Mouse (Mus musculus) forebrain, embryonic 11.5 days (tissue): ENCODE results near the gene Zfp420. TPM values are rescaled to one million over a fixed set of nuclear protein-coding genes. Genes with fewer than 3 reads are reported as not detected.
A peak's percentile ranks its signal among the peaks of the same experiment; 100 is the strongest.

Source experiments
- ATAC-seq: fragments of 200-750 bp; cut with Nextera tagmentation; replicated peaks from 2 replicates; pipeline ENCODE4 v1.8.0; 2017; ENCODE audit warnings: moderate TSS enrichment; ENCODE audit not compliant: low FRiP score
- DNase-seq: peaks from one replicate; pipeline ENCODE4 v3.0.0-alpha.2; 2017; ENCODE audit warnings: low spot score
- H3K27ac ChIP-seq: fragments of 300-500 bp; sonication (generic); 2 replicates; pipeline ENCODE4 v1.5.1; 2014; ENCODE audit warnings: low read depth, low read length
- H3K27me3 ChIP-seq: fragments of 300-500 bp; sonication (generic); 2 replicates; pipeline ENCODE4 v1.6.1; 2014; ENCODE audit warnings: mild to moderate bottlenecking, low read length, mixed read lengths; ENCODE audit not compliant: control insufficient read depth, insufficient read depth
- H3K36me3 ChIP-seq: fragments of 300-500 bp; sonication (generic); 2 replicates; pipeline ENCODE4 v1.6.1; 2014; ENCODE audit warnings: mild to moderate bottlenecking, low read length, moderate library complexity, mixed read lengths; ENCODE audit not compliant: control insufficient read depth, insufficient read depth
- H3K4me1 ChIP-seq: fragments of 300-500 bp; sonication (generic); replicated peaks from 2 replicates; pipeline ENCODE4 v1.6.1; 2014; ENCODE audit warnings: low read length, mixed read lengths; ENCODE audit not compliant: control insufficient read depth, insufficient read depth
- H3K4me2 ChIP-seq: fragments of 300-500 bp; sonication (generic); 2 replicates; pipeline ENCODE4 v1.6.1; 2014; ENCODE audit warnings: low read depth, mild to moderate bottlenecking, low read length, moderate library complexity, mixed read lengths; ENCODE audit not compliant: severe bottlenecking
- H3K4me3 ChIP-seq: fragments of 300-500 bp; sonication (generic); 2 replicates; pipeline ENCODE4 v1.5.1; 2014; ENCODE audit warnings: low read depth, low read length
- H3K9ac ChIP-seq: fragments of 300-500 bp; sonication (generic); 2 replicates; pipeline ENCODE4 v1.6.1; 2014; ENCODE audit warnings: low read length
- H3K9me3 ChIP-seq: fragments of 300-500 bp; sonication (generic); 2 replicates; pipeline ENCODE4 v1.6.1; 2016; ENCODE audit warnings: low read length, mixed read lengths; ENCODE audit not compliant: control insufficient read depth
- WGBS: fragments of 180-500 bp; shearing (Covaris S2); extraction: QIAGEN DNeasy Blood & Tissue Kit; methylation state at CpG from one replicate; pipeline ENCODE4 v1.1.7; 2014; 5-methylcytosine and 5-hydroxymethylcytosine counted together
- polyA plus RNA-seq: library from polyadenylated mRNA; unstranded; fragments of >200 nt; fragmentation: Nextera tagmentation; extraction: Ambion mirVana; gene quantifications from 2 replicates; pipeline ENCODE4 v1.2.1, GENCODE M21; 2014

Gene Zfp420
- polyA plus RNA-seq, 1 experiment from 2014 or later = 13.4 TPM

GRCm38 (mm10) chr7:29907206-29907605, 47.4 kb downstream of the Zfp420 start:
- Histone ChIP-seq H3K9ac (no peak overlapping the region), H3K27me3 (no peaks in the 10 kb centered on the region), H3K27ac (no peak overlapping the region), H3K4me1 (0 out of 2 replicates have a peak, but pooled peaks cover 4% of the 10 kb centered on the region), H3K9me3 (no peaks in the 10 kb centered on the region), H3K4me2 (no peak overlapping the region), H3K4me3 (no peak overlapping the region), H3K36me3 (no peaks in the 10 kb centered on the region; the same call in 1 of the 2 replicates)
- ATAC-seq = no peak
- no peak for DNase-seq
- 89% methylated on average over 5 of the region's 5 CpGs for WGBS

DNA sequence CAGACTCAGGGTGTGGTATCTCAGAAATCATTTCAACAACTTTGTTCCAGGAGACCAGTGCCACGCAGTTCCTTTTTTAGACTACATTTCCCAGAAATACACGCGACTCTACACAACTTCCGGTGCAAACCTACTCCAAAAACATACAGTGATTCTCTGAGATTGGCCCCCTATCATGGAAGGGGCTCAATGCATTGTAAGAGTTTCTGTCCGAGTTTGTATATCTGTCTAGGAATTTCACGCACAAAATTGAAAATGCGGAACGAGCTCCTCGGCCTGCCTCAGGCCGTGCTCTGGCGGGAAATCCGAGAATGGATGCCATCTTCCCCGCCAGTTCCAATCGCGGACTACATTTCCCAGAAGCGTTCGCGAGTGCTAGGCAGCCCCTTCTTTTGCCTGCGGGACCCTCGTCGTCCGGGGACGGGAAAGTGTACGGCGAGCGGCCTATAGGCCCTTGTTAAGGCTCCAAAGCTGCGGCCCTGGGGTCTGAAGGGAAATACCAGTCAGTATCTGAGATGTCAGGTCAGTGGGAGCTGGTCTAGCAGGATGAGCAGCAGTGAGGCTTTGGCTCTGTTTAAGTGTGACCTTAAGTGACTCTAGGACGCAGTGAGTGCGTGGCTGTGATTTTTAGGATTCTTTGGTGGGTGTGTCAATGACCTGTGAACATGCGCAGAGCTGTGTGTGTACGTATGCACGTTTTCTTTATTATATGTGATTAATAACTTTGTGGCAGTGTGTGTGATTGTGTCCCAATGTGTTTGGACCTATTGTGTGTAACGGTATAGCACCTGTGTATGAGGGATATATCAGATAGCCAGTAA, 48.6 kb downstream of the Zfp420 start, which contains the start of gene Zfp383:
Zfp383 (plus strand) TSS at position 94 of the 821 bp plus-strand sequence.
- H3K9me3 ChIP-seq = no peaks in the 10 kb centered on the region
- no peaks in the 10 kb centered on the region for H3K27me3 ChIP-seq
- H3K4me2 ChIP-seq = peak within 1 kb of the TSS; percentile 64
- WGBS = under 1% methylated on average over 33 of the region's 33 CpGs
- peak within 1 kb of the TSS; percentile 81 for H3K9ac ChIP-seq
- 0 out of 2 replicates have a peak, but pooled peaks cover 4% of the 10 kb centered on the region for H3K4me1 ChIP-seq
- peak within 1 kb of the TSS; percentile 55 for H3K27ac ChIP-seq
- peak within 1 kb of the TSS; percentile 66 for H3K4me3 ChIP-seq
- H3K36me3 ChIP-seq = no peaks in the 10 kb centered on the region; the same call in 1 of the 2 replicates
- DNase-seq (peak; percentile 91), ATAC-seq (peak; percentile 87)

DNA sequence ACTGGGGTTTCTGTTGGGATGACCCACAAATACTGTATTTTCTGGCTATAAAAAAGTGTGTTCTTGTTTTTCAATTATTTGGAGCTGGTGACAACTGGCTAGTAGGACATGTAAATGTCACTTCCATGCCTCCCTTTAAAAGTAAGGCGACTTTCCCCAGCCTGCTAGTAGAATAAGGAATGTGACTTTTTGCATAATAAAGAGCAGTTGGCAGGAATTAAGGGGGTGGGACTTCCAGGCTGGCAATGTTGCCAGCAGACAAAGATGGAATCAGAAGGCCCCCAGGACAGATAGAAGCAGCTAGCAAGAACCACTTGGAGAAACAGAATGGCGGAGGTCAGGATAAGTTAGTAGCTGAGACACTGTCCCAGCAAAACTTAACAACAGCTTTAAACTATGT, 50.5 kb downstream of the Zfp420 start:
- no peaks in the 10 kb centered on the region for H3K9me3 ChIP-seq
- H3K9ac ChIP-seq = no peak overlapping the region
- H3K36me3 ChIP-seq = peaks cover 15% of the 10 kb centered on the region
- 0 out of 2 replicates have a peak, but pooled peaks cover 4% of the 10 kb centered on the region for H3K4me1 ChIP-seq
- H3K4me3 ChIP-seq = no peak overlapping the region
- ATAC-seq (no peak), DNase-seq (no peak)
- H3K27ac ChIP-seq = no peak overlapping the region
- 57% methylated on average over 2 of the region's 2 CpGs for WGBS
- H3K27me3 ChIP-seq = no peaks in the 10 kb centered on the region
- H3K4me2 ChIP-seq = no peak overlapping the region

DNA sequence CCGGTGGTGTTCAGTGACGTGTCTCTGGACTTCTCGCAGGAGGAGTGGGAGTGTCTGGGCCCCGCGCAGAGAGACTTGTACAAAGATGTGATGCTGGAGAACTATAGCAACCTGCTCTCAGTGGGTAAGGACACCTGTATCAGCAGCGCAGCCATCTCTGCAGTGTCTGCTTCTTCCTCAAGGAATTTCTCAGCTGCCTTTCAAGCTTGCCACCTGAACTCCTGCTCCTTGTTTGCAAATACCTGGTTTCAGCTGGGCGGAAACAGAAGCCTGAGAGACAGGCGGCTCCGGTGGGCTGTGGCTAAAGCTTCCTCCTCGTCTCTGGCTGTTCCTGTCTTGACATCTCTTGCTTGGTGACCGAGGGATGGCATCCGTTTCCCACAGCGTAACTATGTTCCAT, 52.4 kb downstream of the Zfp420 start:
- WGBS = 95% methylated on average over 13 of the region's 13 CpGs
- H3K4me3 ChIP-seq = no peak overlapping the region
- peaks cover 17% of the 10 kb centered on the region for H3K36me3 ChIP-seq
- no peaks in the 10 kb centered on the region for H3K27me3 ChIP-seq
- no peaks in the 10 kb centered on the region for H3K9me3 ChIP-seq
- H3K4me2 ChIP-seq = no peak overlapping the region
- no peak overlapping the region for H3K27ac ChIP-seq
- no peak for DNase-seq
- 0 out of 2 replicates have a peak, but pooled peaks cover 4% of the 10 kb centered on the region for H3K4me1 ChIP-seq
- no peak for ATAC-seq
- H3K9ac ChIP-seq = no peak overlapping the region

- no peak for ATAC-seq
- H3K27ac ChIP-seq = no peak overlapping the region
- H3K9me3 ChIP-seq = no peaks in the 10 kb centered on the region
- no peaks in the 10 kb centered on the region for H3K27me3 ChIP-seq
- no peak overlapping the region for H3K9ac ChIP-seq
- peaks cover 17% of the 10 kb centered on the region for H3K36me3 ChIP-seq
- H3K4me1 ChIP-seq = no peaks in the 10 kb centered on the region
- WGBS = 74% methylated on average over 6 of the region's 6 CpGs
- no peak overlapping the region for H3K4me3 ChIP-seq
- DNase-seq = no peak
- H3K4me2 ChIP-seq = no peak overlapping the region
Measured at GRCm38 (mm10) chr7:29917371-29918061, 57.7 kb downstream of the Zfp420 start.

DNA sequence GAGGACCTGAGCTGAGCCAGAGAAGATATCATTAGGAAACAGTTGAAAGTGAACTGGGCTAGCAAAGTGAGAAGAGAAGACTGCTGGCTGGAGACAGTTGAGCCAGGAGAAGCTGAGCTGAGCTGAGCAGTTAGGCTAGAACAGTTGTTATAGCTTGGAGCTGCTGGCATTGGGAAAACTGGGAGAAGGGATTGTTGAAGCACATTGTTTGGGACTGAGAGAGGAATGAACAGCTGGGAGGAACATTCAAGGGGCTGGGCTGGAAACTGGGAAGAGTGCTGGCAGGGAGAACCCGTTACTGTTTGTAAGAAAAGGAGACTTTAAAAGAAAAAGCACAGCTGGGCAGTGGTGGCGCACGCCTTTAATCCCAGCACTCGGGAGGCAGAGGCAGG, 58.3 kb downstream of the Zfp420 start:
- no peak overlapping the region for H3K4me3 ChIP-seq
- no peak overlapping the region for H3K9ac ChIP-seq
- no peak overlapping the region for H3K4me2 ChIP-seq
- H3K9me3 ChIP-seq = no peaks in the 10 kb centered on the region
- peaks cover 17% of the 10 kb centered on the region for H3K36me3 ChIP-seq
- no peaks in the 10 kb centered on the region for H3K4me1 ChIP-seq
- 89% methylated on average over 4 of the region's 4 CpGs for WGBS
- no peak for ATAC-seq
- H3K27me3 ChIP-seq = no peaks in the 10 kb centered on the region
- no peak for DNase-seq
- no peak overlapping the region for H3K27ac ChIP-seq

DNA sequence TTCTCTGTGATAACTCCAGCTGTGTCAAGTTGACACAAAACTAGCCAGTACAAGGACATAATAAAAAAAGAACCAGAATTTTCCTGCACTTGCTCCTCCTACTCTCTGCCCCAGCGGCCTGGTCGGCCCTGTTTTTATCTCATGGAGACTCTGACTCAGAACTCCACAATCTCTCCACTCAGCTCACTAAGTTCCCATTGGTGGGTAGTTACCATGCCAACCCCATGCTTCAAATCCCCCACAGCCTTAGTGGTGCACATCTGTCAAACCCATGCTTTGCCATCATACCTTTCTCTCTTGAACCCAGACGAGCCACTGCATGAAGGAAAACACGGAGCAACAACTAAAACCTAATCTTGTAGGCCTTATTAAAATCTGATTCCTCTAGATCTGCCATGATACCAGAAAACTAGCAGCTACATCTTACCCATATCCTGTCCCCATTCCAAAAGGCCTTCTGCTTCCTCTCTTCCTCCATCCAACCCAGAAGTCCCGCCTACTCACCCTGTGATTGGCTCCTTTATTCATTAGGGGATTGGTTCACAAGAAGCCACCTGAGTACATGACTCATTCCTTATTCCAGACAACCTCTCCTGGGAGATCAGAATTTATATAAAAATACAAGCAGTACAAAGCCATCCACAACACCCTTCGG, 61.8 kb downstream of the Zfp420 start:
- H3K9me3 ChIP-seq = no peaks in the 10 kb centered on the region
- H3K4me2 ChIP-seq = no peak overlapping the region
- no peak overlapping the region for H3K9ac ChIP-seq
- no peaks in the 10 kb centered on the region for H3K27me3 ChIP-seq
- no peak overlapping the region for H3K27ac ChIP-seq
- H3K4me1 ChIP-seq = no peaks in the 10 kb centered on the region
- DNase-seq (no peak), ATAC-seq (no peak)
- no peak overlapping the region for H3K4me3 ChIP-seq
- no peaks in the 10 kb centered on the region for H3K36me3 ChIP-seq
- 92% methylated on average over 6 of the region's 6 CpGs for WGBS

DNA sequence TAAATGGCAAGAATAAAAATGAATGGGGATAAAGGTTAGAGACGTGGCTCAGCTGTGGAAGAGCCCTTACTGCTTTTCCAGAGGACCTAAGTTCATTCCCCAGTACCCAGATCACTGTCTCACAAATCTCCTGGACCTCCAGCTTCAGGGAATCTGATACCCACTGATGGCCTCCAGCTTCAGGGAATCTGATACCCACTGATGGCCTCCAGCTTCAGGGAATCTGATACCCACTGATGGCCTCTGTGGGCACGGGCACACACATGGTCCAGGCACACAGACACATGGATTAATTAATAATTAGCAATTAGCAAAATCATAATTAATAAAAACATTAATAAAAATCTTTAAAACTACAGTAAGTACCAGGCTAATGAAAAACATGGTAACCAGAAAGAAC, 63.0 kb downstream of the Zfp420 start:
- no peaks in the 10 kb centered on the region for H3K27me3 ChIP-seq
- H3K4me2 ChIP-seq = no peak overlapping the region
- no peak for ATAC-seq
- H3K9me3 ChIP-seq = no peaks in the 10 kb centered on the region
- DNase-seq = no peak
- H3K36me3 ChIP-seq = no peaks in the 10 kb centered on the region
- no peak overlapping the region for H3K4me3 ChIP-seq
- 70% methylated on average over 2 of the region's 2 CpGs for WGBS
- no peak overlapping the region for H3K9ac ChIP-seq
- H3K4me1 ChIP-seq = no peaks in the 10 kb centered on the region
- H3K27ac ChIP-seq = no peak overlapping the region
